Mouse (Mus musculus) effector memory CD4-positive, alpha-beta T cell, adult 5 months (primary cell): Measurements from ENCODE around the gene Fgf6. TPM values are rescaled to one million over a fixed set of nuclear protein-coding genes. Genes with fewer than 3 reads are reported as not detected.

ENCODE experiments used
- polyA plus RNA-seq: library from polyadenylated mRNA; unstranded; fragments of 100-300 nt; shearing (Covaris generic); gene quantifications from one replicate; pipeline ENCODE4 v1.2.1, GENCODE M21; 2017

The Fgf6 gene
- polyA plus RNA-seq, result not detected

GRCm38 (mm10) chr6:127014906-127015770 is at the start of gene Fgf6:
TSS of gene Fgf6 (plus strand) at chr6:127015586.

GRCm38 (mm10) chr6:127072817-127073216 is 57.4 kb downstream of the Fgf6 start, which contains the start of gene Fgf23:
TSS of gene Fgf23 (plus strand) at chr6:127072902.

Other genes with a start within 250 kb of the Fgf6 start
- gene Ndufa9, start 166.4 kb upstream of the Fgf6 start, polyA plus RNA-seq, result 88.1 TPM
- not detected for gene Akap3, start 162.5 kb upstream of the Fgf6 start, polyA plus RNA-seq
- not detected for gene Dyrk4, start 93.7 kb upstream of the Fgf6 start, polyA plus RNA-seq
- 1.6 TPM for gene Rad51ap1, start 76.0 kb upstream of the Fgf6 start, polyA plus RNA-seq
- 6.9 TPM for gene D6Wsu163e, start 75.6 kb upstream of the Fgf6 start, polyA plus RNA-seq
- not detected for gene Fgf23, start 57.3 kb downstream of the Fgf6 start, polyA plus RNA-seq
- 9.5 TPM for gene Tigar, start 94.0 kb downstream of the Fgf6 start, polyA plus RNA-seq
- gene Ccnd2, start 136.6 kb downstream of the Fgf6 start, polyA plus RNA-seq, result 539 TPM